Mouse (Mus musculus) hindbrain, embryonic 10.5 days (tissue): Measurements from ENCODE around the gene Fbxo36. TPM values are rescaled to one million over a fixed set of nuclear protein-coding genes. Genes with fewer than 3 reads are reported as not detected.

Experiments used
- DNase-seq: peaks from one replicate; pipeline ENCODE4 v3.0.0-alpha.2; 2017; ENCODE audit warnings: low spot score
- H3K27ac ChIP-seq: fragments of 300-500 bp; sonication (generic); 2 replicates; pipeline ENCODE4 v1.5.1; 2016; ENCODE audit warnings: mild to moderate bottlenecking, moderate library complexity
- H3K27me3 ChIP-seq: fragments of 300-500 bp; sonication (generic); 2 replicates; pipeline ENCODE4 v1.6.1; 2016; ENCODE audit warnings: mild to moderate bottlenecking; ENCODE audit not compliant: poor library complexity, insufficient read depth, severe bottlenecking
- H3K36me3 ChIP-seq: fragments of 300-500 bp; sonication (generic); 2 replicates; pipeline ENCODE4 v1.6.1; 2016; ENCODE audit warnings: mild to moderate bottlenecking, moderate library complexity
- H3K4me1 ChIP-seq: fragments of 300-500 bp; sonication (generic); replicated peaks from 2 replicates; pipeline ENCODE4 v1.6.1; 2016; ENCODE audit warnings: mild to moderate bottlenecking
- H3K4me3 ChIP-seq: fragments of 300-500 bp; sonication (generic); 2 replicates; pipeline ENCODE4 v1.5.1; 2016; ENCODE audit warnings: mild to moderate bottlenecking, moderate library complexity
- H3K9me3 ChIP-seq: fragments of 300-500 bp; sonication (generic); 2 replicates; pipeline ENCODE4 v1.6.1; 2016; ENCODE audit warnings: mild to moderate bottlenecking, moderate library complexity
- WGBS: fragments of 180-500 bp; shearing (Covaris S2); methylation state at CpG from one replicate; pipeline ENCODE4 v1.1.7; 2016; 5-methylcytosine and 5-hydroxymethylcytosine counted together
- polyA plus RNA-seq: library from polyadenylated mRNA; unstranded; fragments of >200 nt; fragmentation: Nextera tagmentation; extraction: Ambion mirVana; gene quantifications from 2 replicates; pipeline ENCODE4 v1.2.1, GENCODE M21; 2016

The Fbxo36 gene
- polyA plus RNA-seq, result 10.8 and 14.5 TPM in 2 replicates

DNA sequence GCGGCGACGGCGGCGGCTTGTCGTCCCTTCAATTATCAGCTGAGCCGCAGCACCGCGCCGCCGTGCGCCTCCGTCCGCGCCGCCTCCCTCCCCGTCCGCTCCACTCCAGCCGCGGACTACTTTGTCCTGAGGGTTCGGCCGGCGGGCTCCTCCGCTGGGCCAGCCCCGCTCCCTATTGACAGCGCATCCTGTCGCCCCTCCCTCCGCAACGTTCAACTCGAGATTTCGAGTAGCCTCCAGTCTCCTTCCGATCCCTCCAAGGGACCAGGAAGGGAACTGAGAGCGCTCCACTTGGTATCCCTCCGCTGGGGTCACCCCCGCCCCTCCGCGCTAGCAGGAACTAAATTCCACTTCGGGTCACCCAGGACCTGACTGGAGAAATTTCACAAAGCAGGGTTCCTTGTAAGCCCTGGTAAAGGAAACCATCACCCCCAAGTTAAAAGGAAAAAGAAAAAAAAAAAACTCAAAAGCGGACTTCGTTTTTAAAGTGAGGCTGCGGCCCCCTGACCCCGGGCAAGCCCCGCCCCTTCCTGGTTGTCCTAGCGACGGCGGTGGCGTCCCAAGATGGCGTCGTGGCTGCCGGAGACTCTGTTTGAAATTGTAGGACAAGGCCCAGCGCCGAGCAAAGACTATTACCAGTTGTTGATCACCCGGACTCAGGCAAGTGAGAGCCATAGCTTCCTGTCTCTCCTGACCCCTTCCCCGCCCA lies at the start of gene Fbxo36:
Gene Fbxo36, plus strand, starts transcription at position 533 of the 709 bp plus-strand sequence.
- H3K27ac ChIP-seq, result peak within 1 kb of the TSS; percentile 99
- peak; percentile 93 for DNase-seq
- under 1% methylated on average over 54 of the region's 54 CpGs for WGBS
- peak within 1 kb of the TSS; percentile 98 for H3K4me3 ChIP-seq
- no peaks in the 10 kb centered on the region for H3K27me3 ChIP-seq
- H3K9me3 ChIP-seq, result no peaks in the 10 kb centered on the region
- peaks cover 18% of the 10 kb centered on the region for H3K4me1 ChIP-seq
- H3K36me3 ChIP-seq, result peaks cover 12% of the 10 kb centered on the region; the same call in 1 of the 2 replicates

DNA sequence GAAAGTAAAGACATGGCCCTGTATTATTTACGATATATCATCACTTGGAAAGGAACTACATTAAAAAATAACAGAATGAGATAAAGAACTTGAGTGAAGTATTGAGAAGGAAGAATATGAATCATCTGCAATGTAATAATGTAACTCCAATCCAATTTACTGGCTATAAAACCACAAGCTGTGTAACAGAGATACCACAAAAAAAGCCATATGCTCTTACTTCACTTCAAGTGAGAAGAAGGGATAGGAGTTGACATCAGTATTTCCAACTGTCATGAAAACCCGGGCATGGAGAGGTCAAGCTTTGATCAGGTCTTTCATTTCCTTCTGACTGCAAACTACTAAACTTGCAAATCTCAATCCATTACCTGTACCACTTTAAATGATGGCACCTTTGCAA lies 48.2 kb upstream of the Fbxo36 start:
- no peaks in the 10 kb centered on the region for H3K9me3 ChIP-seq
- H3K27ac ChIP-seq, result no peak overlapping the region
- H3K36me3 ChIP-seq, result peaks cover 85% of the 10 kb centered on the region
- DNase-seq, result no peak
- no peaks in the 10 kb centered on the region for H3K4me1 ChIP-seq
- H3K27me3 ChIP-seq, result no peaks in the 10 kb centered on the region
- 88% methylated on average over 2 of the region's 2 CpGs for WGBS
- no peak overlapping the region for H3K4me3 ChIP-seq

- Histone ChIP-seq H3K27ac (no peak overlapping the region), H3K9me3 (no peaks in the 10 kb centered on the region), H3K36me3 (peaks cover 52% of the 10 kb centered on the region), H3K4me3 (no peak overlapping the region), H3K27me3 (no peaks in the 10 kb centered on the region), H3K4me1 (no peaks in the 10 kb centered on the region)
- WGBS, result 95% methylated on average over 7 of the region's 7 CpGs
- DNase-seq, result no peak
Observed at GRCm38 (mm10) chr1:84795335-84795734, 44.3 kb upstream of the Fbxo36 start.

DNA sequence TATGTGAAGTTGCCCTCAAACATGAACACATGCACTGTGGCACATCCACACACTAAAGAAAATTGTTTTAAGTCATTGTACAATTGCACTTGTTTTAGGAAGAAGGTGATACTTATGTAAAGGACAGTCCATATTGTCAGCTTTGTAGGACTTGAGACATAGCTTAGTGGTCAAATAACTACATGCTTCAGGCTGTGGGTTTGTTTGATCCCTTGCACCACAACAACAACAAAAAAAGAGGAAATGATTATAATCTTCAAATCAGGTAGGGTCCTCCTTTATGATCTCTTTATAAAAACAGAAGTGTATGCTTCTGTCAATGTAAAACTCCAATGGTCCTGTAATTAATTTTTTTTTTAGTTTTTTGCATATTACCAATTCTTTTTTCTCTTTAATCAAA lies 40.5 kb upstream of the Fbxo36 start:
- no peak overlapping the region for H3K27ac ChIP-seq
- H3K9me3 ChIP-seq, result no peaks in the 10 kb centered on the region
- no peak for DNase-seq
- no peaks in the 10 kb centered on the region for H3K27me3 ChIP-seq
- peaks cover 14% of the 10 kb centered on the region for H3K36me3 ChIP-seq
- no peak overlapping the region for H3K4me3 ChIP-seq
- no peaks in the 10 kb centered on the region for H3K4me1 ChIP-seq

- WGBS, result 93% methylated on average over 1 of the region's 1 CpGs
- DNase-seq, result no peak
- Histone ChIP-seq H3K9me3 (no peaks in the 10 kb centered on the region), H3K27ac (no peak overlapping the region), H3K27me3 (no peaks in the 10 kb centered on the region), H3K4me3 (no peak overlapping the region), H3K4me1 (no peaks in the 10 kb centered on the region), H3K36me3 (peaks cover 4% of the 10 kb centered on the region; the same call in 1 of the 2 replicates)
Observed at GRCm38 (mm10) chr1:84803788-84804187, 35.9 kb upstream of the Fbxo36 start.

DNA sequence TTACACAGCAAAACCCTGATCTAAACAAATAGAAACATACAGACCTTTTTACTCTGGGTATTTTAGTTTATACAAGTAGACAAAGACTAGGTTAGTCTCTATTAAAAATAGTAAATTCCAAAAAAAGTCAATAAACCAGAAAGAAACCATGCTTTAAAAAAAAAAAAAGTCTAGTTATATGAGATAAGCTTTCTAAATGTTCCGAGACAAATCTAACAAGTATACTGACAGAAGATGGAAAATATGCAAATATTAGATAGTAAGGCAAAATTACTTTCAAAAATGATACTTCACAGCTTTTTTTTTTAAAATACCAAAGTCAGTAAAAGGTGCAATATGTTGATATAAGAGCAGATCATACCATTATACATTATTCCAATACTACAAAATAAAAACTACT lies 22.0 kb upstream of the Fbxo36 start:
- no peak for DNase-seq
- H3K9me3 ChIP-seq, result no peaks in the 10 kb centered on the region
- 99% methylated on average over 1 of the region's 1 CpGs for WGBS
- no peak overlapping the region for H3K27ac ChIP-seq
- H3K36me3 ChIP-seq, result peaks cover 60% of the 10 kb centered on the region
- H3K27me3 ChIP-seq, result no peaks in the 10 kb centered on the region
- H3K4me1 ChIP-seq, result no peaks in the 10 kb centered on the region
- no peak overlapping the region for H3K4me3 ChIP-seq

GRCm38 (mm10) chr1:84825091-84825490 lies 14.6 kb upstream of the Fbxo36 start:
- no peak for DNase-seq
- no peaks in the 10 kb centered on the region for H3K4me1 ChIP-seq
- peaks cover 49% of the 10 kb centered on the region for H3K36me3 ChIP-seq
- no peak overlapping the region for H3K27ac ChIP-seq
- no peaks in the 10 kb centered on the region for H3K27me3 ChIP-seq
- WGBS, result 88% methylated on average over 2 of the region's 2 CpGs
- H3K9me3 ChIP-seq, result no peaks in the 10 kb centered on the region
- H3K4me3 ChIP-seq, result no peak overlapping the region

DNA sequence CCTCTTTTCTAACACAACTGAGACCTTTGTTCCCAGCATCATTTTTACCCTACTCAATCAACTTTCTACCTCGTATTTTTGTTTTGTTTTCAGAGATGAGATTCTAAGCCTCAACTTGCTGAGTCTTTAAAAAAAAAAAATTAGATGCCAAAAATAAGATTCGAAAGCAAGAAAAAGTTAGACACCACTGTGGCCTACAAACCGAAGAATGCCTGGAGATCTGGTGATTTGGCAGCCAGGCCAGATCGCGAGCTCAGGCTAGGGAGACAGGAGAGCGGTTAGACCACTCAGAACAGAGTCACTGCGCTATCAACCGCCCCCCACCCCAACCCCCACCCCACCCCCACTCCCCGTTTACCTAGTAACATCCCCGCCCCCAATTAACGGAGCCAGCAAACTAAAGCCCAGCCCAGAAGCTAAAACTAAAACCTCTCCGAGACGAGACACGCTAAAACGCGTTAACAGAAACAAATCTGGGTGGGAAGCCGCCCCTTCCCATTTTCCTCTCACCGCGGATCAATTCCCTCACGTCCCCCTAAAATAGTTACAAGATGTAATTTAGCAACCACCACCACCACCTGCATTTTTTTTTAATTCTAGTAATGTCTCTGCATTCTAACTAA lies 2.0 kb upstream of the Fbxo36 start:
- Histone ChIP-seq H3K4me1 (peaks cover 18% of the 10 kb centered on the region), H3K4me3 (peak overlapping the region; percentile 98), H3K27ac (peak overlapping the region; percentile 99), H3K36me3 (peaks cover 24% of the 10 kb centered on the region), H3K27me3 (no peaks in the 10 kb centered on the region), H3K9me3 (no peaks in the 10 kb centered on the region)
- DNase-seq, result peak; percentile 3
- WGBS, result 12% methylated on average over 20 of the region's 20 CpGs

DNA sequence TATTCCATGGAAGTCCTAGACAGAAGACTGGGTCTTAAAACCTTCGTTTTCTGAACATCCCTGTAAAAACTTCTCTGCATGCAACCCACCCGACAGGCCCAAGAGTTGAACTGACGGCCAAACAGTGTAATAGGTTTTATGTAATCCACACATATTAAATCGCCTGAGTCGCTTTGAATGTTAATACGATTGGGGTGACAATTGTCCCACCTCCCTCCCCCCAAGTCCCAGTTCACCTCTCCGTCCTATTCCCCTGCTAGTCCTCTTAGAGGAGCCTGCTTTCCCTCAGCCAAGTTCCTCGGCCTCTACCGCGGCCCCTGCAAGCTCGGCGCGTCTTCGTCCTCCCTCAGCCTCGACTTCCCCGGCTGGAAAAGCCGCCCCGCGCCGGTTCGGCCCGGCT lies 1.5 kb upstream of the Fbxo36 start:
- H3K4me1 ChIP-seq, result peaks cover 18% of the 10 kb centered on the region
- H3K36me3 ChIP-seq, result peaks cover 23% of the 10 kb centered on the region
- H3K4me3 ChIP-seq, result peak overlapping the region; percentile 98
- no peaks in the 10 kb centered on the region for H3K9me3 ChIP-seq
- H3K27ac ChIP-seq, result peak overlapping the region; percentile 99
- DNase-seq, result no peak
- H3K27me3 ChIP-seq, result no peaks in the 10 kb centered on the region
- under 1% methylated on average over 22 of the region's 22 CpGs for WGBS

- peak; percentile 78 for DNase-seq
Observed at GRCm38 (mm10) chr1:84838621-84839151, 955 bp upstream of the Fbxo36 start.

DNA sequence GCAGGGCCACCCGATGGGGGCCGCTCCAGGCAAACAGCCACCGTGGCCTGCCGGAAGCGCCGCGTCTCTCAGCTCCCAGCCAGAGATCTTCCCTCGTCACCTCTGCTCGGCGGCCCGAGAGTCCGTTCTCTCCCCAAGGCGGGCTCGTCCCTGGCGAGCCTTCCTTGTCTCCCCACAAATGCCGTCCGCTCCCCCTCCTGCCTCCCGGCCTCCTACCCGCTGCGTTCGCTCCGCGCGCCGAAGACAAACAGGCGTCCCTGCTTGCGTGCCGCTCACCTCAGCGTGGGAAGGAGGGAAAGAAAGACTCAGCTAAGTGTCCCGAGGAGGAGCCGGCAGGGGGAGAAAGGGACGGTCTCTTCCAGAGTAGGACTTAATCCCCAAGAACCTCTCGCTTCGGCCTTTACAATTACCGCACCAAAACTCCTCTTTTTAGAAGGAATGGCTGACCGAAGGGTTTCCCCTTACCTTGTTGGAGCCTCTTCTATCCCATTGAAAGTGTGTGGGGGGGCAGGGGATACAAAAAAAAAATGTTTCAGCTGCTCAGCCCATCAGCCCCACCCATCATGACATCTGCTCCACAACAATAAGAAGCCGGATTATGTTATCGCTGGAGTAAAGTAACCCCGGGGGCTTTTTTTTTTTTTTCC lies 500 bp downstream of the Fbxo36 start, which contains the start of gene Trip12:
Gene Trip12, minus strand, starts transcription at position 499 of the 647 bp plus-strand sequence.
- WGBS, result under 1% methylated on average over 39 of the region's 39 CpGs
- no peak for DNase-seq
- Histone ChIP-seq H3K27me3 (no peaks in the 10 kb centered on the region), H3K9me3 (no peaks in the 10 kb centered on the region), H3K4me1 (peaks cover 18% of the 10 kb centered on the region), H3K27ac (peak within 1 kb of the TSS; percentile 99), H3K4me3 (peak within 1 kb of the TSS; percentile 98), H3K36me3 (peaks cover 9% of the 10 kb centered on the region; the same call in 1 of the 2 replicates)

More at GRCm38 (mm10) chr1:84838621-84839151, 955 bp upstream of the Fbxo36 start:
- H3K4me1 ChIP-seq, result peaks cover 18% of the 10 kb centered on the region
- peak overlapping the region; percentile 98 for H3K4me3 ChIP-seq
- peak overlapping the region; percentile 99 for H3K27ac ChIP-seq
- no peaks in the 10 kb centered on the region for H3K9me3 ChIP-seq
- WGBS, result under 1% methylated on average over 44 of the region's 44 CpGs
- peaks cover 20% of the 10 kb centered on the region for H3K36me3 ChIP-seq
- no peaks in the 10 kb centered on the region for H3K27me3 ChIP-seq

DNA sequence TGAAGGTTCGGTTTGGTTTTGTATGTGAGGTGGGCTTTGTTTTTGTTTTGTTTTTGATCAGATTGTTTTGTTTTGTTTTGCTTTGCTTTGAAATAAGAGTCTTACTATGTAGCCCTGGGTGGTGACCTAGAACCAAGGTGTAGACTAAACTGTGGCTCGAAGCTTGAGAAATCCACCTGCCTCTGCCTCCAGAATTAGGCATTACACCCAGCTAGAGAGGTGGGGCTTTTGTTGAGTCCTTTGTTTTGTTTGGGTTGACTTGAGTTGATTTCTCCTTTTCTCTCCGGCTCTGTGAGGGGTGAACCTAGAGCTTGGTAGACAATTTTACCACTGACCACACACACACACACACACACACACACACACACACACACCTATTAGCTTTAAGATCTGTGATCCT lies 1.4 kb downstream of the Fbxo36 start:
- Histone ChIP-seq H3K9me3 (no peaks in the 10 kb centered on the region), H3K4me3 (peak overlapping the region; percentile 98), H3K4me1 (peaks cover 18% of the 10 kb centered on the region), H3K27me3 (no peaks in the 10 kb centered on the region), H3K36me3 (peaks cover 9% of the 10 kb centered on the region; the same call in 1 of the 2 replicates), H3K27ac (peak overlapping the region; percentile 99)
- DNase-seq, result no peak
- WGBS, result 80% methylated on average over 3 of the region's 3 CpGs
